Mouse (Mus musculus): ENCODE measurements at regions not wholly inside any gene's neighbourhood (a gene's known extent, or its start where the extent isn't known, plus 50 kb on each side); places are given as distances from the start of the nearest gene placed in this dataset.

DNA sequence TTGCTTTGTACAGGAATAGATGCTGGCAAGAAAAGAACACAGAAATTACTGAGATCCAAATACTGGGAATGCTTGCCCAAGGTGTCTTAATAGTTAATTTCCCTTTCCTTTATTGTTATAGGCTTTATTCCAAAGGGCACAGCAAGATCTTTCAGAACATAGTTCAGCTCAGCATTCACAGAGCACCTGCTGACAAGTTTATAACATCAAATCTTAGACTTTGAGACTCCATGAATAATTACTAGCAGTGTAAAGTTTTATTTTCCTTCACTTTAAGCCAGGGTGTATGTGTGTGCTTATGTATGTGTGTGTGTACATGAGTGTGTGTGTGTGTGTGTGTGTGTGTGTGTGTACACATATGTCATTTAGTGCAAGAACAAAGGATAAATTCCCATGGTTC lies 999.8 kb upstream of the Crim1 start:
- ATAC-seq (ENCODE audit: low TSS enrichment), result 0 out of 2 replicates have a peak, but pooled peaks have one; percentile 23

DNA sequence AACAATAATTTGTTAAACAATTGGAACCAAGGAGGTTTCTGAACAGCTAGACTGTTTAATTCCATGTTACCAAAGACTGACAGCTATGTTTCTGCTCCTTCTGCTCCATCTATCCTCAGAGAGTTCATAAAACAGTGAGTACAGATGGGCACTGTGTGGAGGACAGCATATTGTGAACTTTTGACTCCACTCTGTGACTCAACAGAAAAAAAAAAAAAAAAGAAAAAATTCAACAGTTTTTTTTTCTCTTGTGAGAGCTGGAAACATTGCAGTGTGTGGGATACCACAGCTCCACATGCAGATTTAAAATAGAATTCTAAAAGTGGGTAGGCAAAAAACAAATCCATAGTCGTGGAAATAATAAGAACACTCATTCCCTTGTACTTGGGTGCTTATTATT lies 999.4 kb upstream of the Crim1 start:
- ATAC-seq (ENCODE audit: low TSS enrichment), result peak; percentile 80

DNA sequence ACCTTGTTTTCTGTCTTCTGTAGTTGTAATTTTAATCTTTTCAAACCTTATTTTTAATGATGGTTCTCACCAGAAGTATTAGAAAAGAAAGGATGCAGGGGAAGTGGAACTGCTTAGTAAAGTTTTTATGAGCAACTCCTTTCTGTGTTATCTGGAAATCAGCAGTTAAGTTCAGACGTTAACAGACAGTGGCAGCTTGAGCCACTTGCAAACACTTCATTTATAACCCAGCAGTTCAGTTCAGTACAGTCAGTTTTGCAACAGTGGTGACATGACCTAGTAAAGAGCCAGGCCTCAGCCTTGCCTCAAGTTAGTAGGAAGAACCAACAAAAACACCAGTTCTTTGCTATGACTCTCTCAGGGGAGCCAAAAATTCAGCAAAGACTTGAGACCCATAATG lies 989.1 kb upstream of the Crim1 start:
- no peak for ATAC-seq (ENCODE audit: low TSS enrichment)

DNA sequence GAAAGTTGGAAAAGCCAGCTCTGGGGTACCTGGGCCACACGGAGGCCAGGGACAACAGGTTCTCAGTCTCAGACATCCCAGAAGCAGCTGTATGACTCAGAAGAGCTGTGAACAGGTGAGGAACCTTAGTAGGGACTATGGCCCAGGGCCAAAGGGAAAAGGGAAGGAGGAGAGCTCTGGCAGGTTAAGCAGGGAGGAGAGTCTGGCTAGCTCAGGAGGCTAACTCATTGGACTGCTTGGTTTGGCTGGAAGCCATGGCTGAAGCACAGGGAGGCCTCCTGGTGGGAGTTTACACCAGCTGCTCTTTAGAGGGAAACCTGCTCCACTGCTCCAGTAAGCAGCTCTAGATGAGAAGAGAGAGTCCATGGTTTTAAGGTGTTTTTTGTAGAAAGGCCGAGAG lies 955.0 kb upstream of the Crim1 start:
- 0 out of 2 replicates have a peak, but pooled peaks have one; percentile 41 for ATAC-seq (ENCODE audit: low TSS enrichment)

Data from frontal cortex, adult (tissue).